Mouse (Mus musculus) megakaryocyte, adult 5-6 weeks (primary cell): Measurements from ENCODE around the gene Mcpt8. TPM values are rescaled to one million over a fixed set of nuclear protein-coding genes. Genes with fewer than 3 reads are reported as not detected.
"Not testable (repeated sequence)": the region's sequence is repeated elsewhere in the genome, so short reads cannot be mapped to it uniquely, and the experiment has no call there.

Experiments used
- ATAC-seq: 2 replicates; pipeline ENCODE4 v1.8.0; 2016; ENCODE audit warnings: mild to moderate bottlenecking, inconsistent platforms; ENCODE audit not compliant: poor library complexity, severe bottlenecking
- total RNA-seq, 2 experiments: library from RNA; stranded (forward) in 1 of 2; stranded (reverse) in 1 of 2; fragments of 153-499, 151-499 nt in 1 of 2; fragments of 221-1000, 200-1000 nt in 1 of 2; gene quantifications; 2 replicates each; pipeline versions ENCODE4 v1.2.3 to v1.2.4; 2015 to 2017

Mcpt8 gene
- total RNA-seq (2015) (641 and 651 TPM in 2 replicates), total RNA-seq (2017) (298 and 314 TPM in 2 replicates)

DNA sequence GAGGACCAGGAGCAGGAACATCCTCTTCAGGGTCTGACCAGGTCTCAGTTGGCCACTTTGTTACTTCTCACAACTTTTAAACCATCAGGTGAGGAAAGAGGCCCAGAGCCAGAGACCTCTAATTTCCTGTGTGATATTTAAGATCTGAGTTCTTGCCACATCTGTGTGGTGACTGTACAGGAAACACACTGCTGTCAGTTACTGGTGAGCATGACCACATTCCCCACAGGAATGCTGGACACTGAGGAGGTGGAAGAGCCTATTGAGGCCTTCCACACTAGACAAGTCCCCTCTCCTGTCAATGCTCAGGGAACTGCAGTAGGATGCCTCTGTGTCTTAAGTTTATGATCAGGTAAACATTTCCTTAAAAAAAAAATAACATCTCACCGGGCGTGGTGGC, at the start of gene Mcpt8:
Gene Mcpt8, minus strand, starts transcription at position 107 of the 400 bp plus-strand sequence.
- peak; percentile 35 for ATAC-seq

DNA sequence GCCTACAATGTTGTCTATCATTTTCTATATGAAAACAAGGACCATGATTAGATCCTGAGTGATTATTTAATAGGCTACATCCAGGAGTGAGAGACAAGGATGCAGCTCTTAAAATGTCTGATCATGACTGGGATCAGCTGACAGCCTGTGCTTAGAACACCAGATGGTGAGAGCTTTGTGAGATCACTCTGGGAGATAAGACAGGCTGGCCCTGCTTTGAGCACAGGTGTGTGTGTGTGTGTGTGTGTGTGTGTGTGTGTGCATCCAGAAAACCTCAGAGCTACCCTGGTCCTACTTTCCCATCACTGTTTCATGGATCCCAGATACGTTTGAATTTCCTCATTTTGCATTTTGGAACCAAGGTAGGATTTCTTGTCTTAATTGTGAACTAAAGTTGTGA, 48.6 kb upstream of the Mcpt8 start:
- not testable (repeated sequence) for ATAC-seq

DNA sequence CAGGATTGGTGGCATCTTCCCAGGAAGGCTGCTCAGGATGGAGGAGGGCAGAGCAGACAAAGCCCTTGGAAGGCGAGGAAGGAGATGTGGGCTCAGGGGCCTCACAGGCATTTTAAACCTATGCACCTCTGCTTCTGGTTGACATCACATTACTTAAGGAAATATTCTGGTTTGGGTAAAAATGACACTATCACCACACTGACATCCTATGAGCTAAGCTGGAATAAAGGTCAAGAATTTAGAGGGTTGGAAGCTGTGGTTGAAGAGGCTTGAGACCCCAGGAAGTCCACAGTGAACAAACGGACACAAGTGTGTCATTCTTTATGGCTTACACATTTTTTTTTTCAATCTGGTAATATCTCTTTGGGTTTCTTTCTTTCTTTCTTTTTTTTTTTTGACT, 47.4 kb upstream of the Mcpt8 start, which contains the start of gene Gzmd:
Gene Gzmd, minus strand, starts transcription at position 101 of the 400 bp plus-strand sequence.
- ATAC-seq: not testable (repeated sequence)

DNA sequence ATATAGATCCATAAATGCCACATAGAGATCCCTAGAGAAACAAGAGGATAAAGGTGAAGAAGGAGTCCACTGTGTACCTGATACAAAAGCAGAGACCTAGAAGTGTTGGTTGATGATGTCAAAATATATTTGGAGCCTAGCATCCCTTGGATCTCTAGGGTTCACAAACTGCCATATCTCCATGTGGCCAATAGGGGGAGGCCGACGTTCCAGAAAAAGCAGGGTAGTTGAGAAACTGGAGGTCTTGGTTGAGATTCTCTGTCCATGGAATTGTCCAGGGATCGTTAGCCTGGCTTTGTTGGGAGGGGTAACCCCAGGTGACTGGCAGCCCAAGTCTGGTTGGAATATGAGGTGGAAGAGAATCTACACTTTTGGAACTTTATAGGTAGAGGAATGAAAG, 43.3 kb upstream of the Mcpt8 start:
- no peak for ATAC-seq

DNA sequence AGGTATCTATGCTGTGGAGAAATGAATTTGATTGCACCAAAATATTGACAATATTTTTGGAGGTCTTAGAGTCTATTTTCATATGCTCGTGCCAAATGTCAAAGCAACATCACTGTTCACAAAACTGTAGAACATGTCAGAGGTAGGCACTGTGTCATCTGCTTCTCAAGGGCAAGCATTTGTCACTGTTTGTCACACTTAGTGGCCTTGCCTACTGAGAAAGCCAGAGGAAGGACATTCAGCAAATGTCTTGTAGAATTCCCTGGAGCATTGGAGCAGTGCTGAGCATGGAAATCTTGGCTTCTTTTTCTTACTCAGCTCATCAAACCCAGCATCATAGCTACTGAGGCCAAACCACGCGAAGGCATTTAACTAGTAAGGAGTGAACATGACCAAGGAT, 38.4 kb upstream of the Mcpt8 start:
- no peak for ATAC-seq

DNA sequence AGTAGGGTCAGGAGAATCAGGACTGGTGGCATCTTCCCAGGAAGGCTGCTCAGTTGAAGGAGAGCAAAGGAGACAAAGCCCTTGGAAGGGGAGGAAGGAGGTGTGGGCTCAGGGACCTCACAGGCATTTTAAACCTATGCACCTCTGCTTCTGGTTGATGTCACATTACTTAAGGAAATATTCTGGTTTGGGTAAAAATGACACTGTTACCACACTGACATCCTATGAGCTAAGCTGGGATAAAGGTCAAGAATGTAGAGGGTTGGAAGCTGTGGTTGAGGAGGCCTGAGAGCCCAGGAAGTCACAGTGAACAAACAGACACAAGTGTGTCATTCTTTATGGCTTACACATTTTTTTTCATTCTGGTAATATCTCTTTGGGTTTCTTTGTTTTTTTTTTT, 35.5 kb upstream of the Mcpt8 start, which contains the start of gene Gzme:
Gene Gzme, minus strand, starts transcription at position 101 of the 400 bp plus-strand sequence.
- ATAC-seq: no peak

DNA sequence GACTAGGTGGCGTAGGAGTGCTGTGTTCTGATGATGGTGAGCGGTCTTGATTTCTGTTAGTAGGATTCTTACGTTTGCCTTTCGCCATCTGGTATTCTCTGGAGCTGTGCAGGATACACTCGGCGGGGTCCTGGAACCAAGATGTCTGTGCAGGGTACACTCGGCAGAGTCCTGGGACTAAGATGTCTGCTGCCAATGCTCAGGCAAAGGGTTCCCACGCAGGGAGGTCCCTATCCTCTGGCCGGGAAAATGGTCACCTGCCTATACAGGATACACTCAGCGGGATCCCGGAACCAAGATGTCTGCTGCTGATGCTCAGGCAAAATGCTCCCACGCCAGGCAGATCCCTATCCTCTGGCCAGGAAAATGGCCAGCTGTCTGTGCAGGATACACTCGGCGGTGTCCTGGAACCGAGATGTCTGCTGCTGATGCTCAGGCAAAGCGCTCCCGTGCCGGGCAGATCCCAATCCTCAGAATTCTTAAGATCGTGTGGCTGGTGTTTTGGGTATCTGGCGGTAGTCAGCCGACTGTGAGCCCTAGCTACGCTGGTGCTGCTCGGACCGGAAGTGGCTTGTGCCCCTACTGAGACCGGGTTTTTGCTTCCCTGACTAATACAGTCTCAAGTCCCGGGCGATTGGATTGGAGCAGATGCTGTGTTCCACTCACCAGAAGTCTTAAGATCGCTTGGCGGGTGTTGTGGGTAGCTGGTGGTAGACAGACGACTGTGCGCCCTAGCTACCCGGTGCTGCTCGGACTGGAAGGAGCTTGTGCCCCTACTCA, 30.6 kb upstream of the Mcpt8 start:
- not testable (repeated sequence) for ATAC-seq

DNA sequence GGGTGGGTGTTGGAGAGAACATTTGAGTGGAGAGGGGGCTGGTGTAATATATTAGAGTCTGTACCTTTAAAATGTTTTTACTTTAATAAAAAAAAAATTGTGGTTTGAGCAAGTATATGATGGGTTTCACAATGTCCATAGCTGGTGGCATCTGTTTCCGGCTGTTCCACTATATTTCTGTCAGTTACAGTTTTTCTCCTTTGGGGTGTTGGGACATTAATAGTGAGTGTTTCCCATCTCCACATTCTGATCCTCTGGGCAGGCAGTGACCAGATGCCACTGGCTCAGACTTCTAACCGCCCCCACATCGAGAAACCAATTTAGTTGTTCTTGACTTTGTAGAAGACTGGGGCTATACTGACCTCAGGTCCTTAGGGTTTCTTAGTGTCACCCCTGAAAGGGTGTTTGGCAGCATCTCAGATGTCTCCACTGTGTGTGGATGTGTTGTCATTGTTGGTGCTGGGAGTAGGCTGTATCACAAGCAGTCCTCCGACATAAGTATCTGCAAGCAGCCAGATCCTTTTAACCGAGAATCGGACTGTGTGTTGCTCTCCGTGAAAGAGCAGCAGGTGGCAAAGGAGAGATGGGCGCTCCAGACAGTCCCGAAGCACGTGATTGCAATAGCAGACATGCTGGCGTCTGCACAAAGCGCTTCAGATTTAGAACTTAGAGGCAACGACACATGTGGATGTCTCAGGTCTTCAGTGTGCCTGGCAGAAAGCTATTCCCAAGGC, 20.5 kb upstream of the Mcpt8 start:
- ATAC-seq: peak; percentile 43

DNA sequence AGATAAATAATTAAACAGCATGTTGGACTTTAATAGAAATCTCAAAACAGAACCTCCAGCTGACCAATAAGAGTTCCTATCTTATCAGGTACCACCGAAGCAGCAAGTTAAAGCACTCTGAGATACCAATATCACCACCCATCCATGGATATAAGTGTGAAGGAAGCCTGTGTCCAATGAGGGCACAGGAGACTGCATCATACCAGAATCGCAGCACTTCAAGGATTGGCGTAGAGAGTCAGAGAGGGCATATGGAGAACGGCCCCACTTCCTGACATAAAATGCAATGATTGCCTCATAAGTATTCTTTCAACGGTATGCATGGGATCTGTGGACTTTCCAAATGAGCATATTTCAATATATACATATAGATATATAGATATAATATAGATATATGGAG, 19.9 kb upstream of the Mcpt8 start:
- no peak for ATAC-seq

DNA sequence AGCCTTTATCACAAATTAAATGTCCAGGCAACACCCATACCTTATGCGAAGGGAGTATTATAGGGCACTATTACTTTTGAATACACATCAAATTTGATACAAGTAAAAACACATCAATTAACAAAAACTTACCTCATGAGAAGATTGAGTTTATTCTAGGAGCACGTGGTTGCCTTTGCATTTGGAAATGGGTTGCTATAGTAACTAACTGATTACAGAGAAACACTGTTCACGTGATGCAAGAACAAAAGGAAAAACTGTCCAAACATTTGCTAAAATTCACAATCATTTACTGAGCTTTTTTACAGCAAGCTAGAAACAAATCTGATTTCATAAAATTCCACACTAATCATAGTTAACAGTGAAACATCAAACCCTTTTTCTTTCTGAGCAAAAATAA, 18.4 kb upstream of the Mcpt8 start:
- ATAC-seq: no peak

DNA sequence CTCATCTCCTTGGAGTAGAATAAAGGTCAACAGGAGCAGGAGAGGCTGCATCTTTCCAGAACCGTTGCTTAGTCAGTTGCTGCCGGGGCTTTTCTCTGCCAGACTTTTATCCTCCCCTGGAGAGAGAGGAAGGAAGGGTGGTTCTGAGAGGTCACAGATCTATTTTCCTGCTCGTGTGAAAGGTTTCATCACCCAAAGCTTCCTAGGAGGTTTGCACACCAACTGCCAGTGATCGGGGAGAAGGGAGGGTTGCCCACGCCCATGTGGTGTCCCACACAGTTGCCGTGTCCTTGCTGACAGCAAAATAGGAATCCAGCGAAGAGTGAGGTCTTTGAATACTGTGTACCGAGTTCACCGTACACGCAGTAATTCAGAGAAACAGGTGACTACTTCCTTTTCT, 17.3 kb upstream of the Mcpt8 start, which contains the start of gene Ctsg:
Gene Ctsg, minus strand, starts transcription at position 189 of the 400 bp plus-strand sequence.
- ATAC-seq: peak; percentile 30

DNA sequence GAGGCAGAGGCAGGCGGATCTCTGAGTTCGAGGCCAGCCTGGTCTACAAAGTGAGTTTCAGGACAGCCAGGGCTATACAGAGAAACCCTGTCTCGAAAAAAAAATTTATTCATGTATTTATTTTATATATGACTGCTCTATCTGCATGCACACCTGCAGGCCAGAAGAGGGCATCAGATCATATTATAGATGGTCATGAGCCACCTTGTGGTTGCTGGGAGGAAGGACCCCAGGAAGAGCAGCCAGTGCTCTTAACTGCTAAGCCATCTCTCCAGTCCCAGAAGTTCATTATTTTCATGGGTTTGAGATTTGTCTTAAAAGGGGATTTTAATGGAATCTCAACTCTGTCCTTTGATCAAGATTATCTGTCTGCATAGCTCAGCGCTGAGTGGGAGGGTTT, 13.9 kb upstream of the Mcpt8 start:
- peak; percentile 61 for ATAC-seq

DNA sequence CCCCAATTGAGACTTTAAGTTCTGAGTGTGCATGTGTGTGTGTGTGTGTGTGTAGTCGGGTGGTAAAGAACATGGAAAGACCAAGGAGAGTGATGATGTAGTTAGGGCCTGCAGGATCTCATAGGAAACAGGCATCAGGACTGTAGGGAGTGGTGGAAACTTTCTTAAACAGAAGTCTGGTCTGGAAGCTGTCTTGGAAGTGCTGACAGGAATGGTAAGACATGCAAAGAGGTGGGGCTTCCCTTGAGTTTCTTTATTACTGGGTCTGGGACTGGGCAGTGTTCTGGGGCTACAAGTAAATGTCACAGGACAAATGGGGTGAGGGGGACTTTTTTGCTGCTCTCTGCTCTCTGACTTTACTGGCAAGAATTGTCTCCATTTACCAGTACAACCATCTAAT, 12.5 kb upstream of the Mcpt8 start:
- no peak for ATAC-seq

DNA sequence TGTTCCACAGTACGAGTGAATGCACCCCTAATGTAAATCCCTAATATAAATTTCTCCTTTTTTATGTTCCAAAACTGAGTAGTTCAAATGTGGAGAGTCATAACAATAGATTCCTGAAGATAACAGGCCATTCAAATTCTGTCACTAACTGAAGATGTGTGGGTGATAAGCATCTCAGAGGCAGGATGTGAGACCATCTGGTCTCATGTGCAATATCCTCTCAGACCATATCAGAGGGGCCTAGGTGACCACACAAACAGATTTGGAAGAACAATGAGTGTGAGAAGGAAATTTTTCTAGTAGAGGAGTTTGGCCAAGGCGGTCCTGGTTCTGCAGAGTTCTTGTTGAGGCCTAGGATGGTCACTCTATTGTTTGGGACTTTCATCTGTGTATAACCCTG, 8.3 kb upstream of the Mcpt8 start:
- 0 out of 2 replicates have a peak, but pooled peaks have one; percentile 21 for ATAC-seq

DNA sequence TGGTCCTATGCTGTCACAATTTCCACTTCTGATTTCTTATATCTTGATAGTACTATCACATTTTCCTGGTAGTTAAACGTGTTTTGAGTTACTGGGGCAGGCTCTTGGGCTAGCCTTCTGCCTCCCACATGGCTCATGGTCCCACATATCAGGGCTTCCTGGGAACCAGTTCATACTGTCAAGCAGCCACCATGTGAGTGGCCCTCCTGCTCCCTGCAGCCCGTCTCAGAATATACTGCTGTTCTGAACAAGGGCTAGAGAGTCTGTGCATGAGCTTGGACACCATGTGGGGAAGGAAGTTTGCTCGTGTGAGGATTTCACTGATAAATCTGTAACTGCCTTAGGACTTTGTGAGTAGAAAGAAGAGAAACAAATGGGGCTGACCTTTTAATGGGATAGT, 1.6 kb upstream of the Mcpt8 start:
- ATAC-seq: no peak

DNA sequence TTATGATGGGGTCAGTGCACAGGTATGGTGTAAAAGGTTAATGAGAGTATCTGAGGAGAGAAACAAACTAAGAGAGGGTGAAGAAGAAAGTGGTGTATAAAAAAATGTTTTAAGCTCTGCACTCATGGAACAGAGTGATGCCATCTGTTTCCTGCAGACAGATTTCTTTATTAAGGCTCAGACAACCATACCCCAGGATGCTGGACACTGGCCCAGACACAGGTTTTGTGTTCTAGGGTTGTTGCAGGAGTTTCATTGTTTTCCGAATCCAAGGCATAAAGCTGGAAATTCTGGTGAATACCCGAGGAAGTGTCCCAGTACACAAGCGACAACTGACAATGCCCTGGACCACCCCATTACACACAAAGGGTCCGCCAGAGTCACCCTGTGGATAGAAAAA, 3.1 kb downstream of the Mcpt8 start:
- no peak for ATAC-seq

DNA sequence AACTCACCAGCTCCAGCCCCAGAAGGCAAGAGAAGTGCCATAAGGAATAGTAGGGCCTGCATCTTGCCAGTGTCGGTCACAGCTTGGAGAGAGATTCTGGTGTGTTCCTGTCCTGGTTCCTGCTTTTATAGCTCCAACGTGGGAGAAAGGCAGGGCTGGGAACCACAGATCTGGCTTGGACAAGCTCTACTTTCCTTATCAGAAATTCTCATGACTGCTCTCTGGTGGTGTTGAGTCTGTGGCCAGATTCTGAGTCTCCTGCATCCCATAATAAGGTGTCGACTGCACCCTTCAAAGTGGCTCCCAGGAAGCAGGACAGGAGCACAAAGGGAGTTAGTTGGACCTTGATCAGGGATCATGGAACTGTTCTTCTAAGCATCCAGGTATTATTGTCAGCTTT, 22.9 kb downstream of the Mcpt8 start, which contains the start of gene Mcpt4:
Gene Mcpt4, minus strand, starts transcription at position 101 of the 400 bp plus-strand sequence.
- not testable (repeated sequence) for ATAC-seq

DNA sequence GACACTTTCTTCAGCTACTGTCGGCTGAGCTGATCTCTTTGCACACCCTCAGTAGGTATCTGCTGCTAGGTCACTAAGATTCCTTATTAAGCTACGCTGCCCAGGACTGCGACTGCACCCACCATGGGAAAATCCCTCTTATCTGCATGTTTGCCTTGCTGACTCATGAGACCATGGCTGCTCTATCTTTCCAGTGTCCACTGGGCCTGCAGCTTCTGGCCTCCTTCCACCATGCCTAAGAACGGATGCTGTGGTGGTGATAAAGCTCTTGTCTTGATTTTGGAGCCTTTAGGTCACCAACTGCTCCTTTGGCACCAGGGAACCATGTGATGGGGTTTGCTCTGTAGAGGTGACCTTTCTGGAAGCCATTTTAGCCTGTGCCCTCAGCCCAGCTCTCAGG, 27.4 kb downstream of the Mcpt8 start:
- no peak for ATAC-seq

DNA sequence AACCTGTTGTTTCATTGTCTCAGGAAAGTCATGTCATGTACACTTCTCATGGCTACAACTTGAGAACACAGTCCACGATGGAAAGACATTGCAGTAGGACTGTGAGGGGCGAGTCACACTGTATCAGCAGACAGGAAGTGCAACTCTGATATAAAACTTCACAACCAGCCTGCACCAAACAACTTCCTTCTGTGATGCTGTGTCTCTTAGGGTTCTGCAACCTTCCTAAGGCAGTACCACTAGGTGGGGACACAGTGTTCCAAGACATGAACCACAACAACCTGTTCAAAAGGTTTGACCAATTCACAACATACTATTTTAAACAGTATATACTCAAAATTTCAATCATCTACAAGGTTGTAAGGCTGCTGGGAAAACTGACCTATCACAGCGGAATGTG, 29.7 kb downstream of the Mcpt8 start:
- ATAC-seq: no peak

DNA sequence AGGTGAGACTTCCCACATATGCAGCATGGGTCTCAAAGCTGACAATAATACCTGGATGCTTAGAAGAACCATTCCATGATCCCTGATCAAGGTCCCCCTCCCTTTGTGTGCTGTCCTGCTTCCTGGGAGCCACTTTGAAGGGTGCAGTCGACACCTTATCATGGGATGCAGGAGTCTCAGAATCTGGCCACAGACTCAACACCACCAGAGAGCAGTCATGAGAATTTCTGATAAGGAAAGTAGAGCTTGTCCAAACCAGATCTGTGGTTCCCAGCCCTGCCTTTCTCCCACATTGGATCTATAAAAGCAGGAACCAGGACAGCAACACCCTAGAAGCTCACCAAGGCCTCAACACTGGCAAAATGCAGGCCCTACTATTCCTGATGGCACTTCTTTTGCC, 43.3 kb downstream of the Mcpt8 start, which contains the start of gene Mcpt2:
Gene Mcpt2, plus strand, starts transcription at position 250 of the 400 bp plus-strand sequence.
- ATAC-seq: not testable (repeated sequence)

DNA sequence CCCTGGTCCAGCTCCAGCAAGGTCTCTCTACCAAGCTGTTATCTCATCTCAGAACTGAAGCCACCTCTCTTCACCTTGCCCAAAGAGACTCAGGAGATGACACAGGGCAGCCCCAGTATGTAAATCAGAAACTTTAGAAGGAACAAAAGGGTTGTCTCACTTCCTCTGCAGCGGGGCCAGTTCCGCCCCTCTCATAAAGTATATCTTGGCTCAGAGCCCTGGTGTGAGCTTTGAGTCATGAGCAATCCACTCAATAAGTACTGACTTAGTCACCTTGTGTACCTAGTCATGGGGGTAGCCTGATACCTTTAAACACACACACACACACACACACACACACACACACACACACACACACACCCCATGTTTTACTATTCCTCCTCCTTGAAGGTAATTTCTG, 50.6 kb downstream of the Mcpt8 start:
- ATAC-seq: peak; percentile 70
